Mouse (Mus musculus) yolk sac, embryonic 10.5 days (tissue): ENCODE results near the gene Vsir.
A peak's percentile ranks its signal among the peaks of the same experiment; 100 is the strongest.

Source experiments
- DNase-seq: peaks from one replicate; pipeline ENCODE4 v3.0.0-alpha.2; 2017; ENCODE audit warnings: low spot score

Vsir gene

GRCm38 (mm10) chr10:60346701-60347405 lies at the start of gene Vsir:
Gene Vsir (plus strand): TSS chr10:60346851.
- DNase-seq, result peak; percentile 55

GRCm38 (mm10) chr10:60299636-60300035 lies 47.0 kb upstream of the Vsir start:
- no peak for DNase-seq

- DNase-seq, result no peak
Observed at GRCm38 (mm10) chr10:60303419-60303818, 43.2 kb upstream of the Vsir start.

GRCm38 (mm10) chr10:60304854-60305628 lies 41.6 kb upstream of the Vsir start:
- peak; percentile 62 for DNase-seq

GRCm38 (mm10) chr10:60310629-60311028 lies 36.0 kb upstream of the Vsir start:
- DNase-seq, result no peak

GRCm38 (mm10) chr10:60313606-60314005 lies 33.0 kb upstream of the Vsir start:
- no peak for DNase-seq

- DNase-seq, result no peak
Observed at GRCm38 (mm10) chr10:60316166-60316565, 30.5 kb upstream of the Vsir start.

GRCm38 (mm10) chr10:60328963-60329650 lies 17.5 kb upstream of the Vsir start:
- no peak for DNase-seq

GRCm38 (mm10) chr10:60334583-60334982 lies 12.1 kb upstream of the Vsir start:
- DNase-seq, result no peak

GRCm38 (mm10) chr10:60335021-60335420 lies 11.6 kb upstream of the Vsir start:
- DNase-seq, result no peak

GRCm38 (mm10) chr10:60341528-60341927 lies 5.1 kb upstream of the Vsir start:
- no peak for DNase-seq

- DNase-seq, result no peak
Observed at GRCm38 (mm10) chr10:60344111-60344510, 2.5 kb upstream of the Vsir start.

- DNase-seq, result no peak
Observed at GRCm38 (mm10) chr10:60346056-60346455, 595 bp upstream of the Vsir start.

- DNase-seq, result no peak
Observed at GRCm38 (mm10) chr10:60347768-60348610, 1.3 kb downstream of the Vsir start.

- no peak for DNase-seq
Observed at GRCm38 (mm10) chr10:60349056-60349455, 2.4 kb downstream of the Vsir start.

- DNase-seq, result no peak
Observed at GRCm38 (mm10) chr10:60349644-60350043, 3.0 kb downstream of the Vsir start.

GRCm38 (mm10) chr10:60350077-60350804 lies 3.6 kb downstream of the Vsir start:
- DNase-seq, result no peak

- peak; percentile 78 for DNase-seq
Observed at GRCm38 (mm10) chr10:60350805-60351167, 4.1 kb downstream of the Vsir start.

GRCm38 (mm10) chr10:60351248-60351647 lies 4.6 kb downstream of the Vsir start:
- no peak for DNase-seq

GRCm38 (mm10) chr10:60351761-60352455 lies 5.3 kb downstream of the Vsir start:
- DNase-seq, result peak; percentile 40
